Mouse (Mus musculus) retina, postnatal 7 days (tissue): ENCODE measurements around the gene Cep295.
"Not testable (repeated sequence)": the region's sequence is repeated elsewhere in the genome, so short reads cannot be mapped to it uniquely, and the experiment has no call there.

Experiments
- DNase-seq: peaks from one replicate; pipeline ENCODE4 v3.0.0-alpha.2; 2012; ENCODE audit warnings: low read depth, low spot score

Gene Cep295

GRCm38 (mm10) chr9:15306398-15307119 is 51.0 kb downstream of the Cep295 start, which contains the start of gene 4931406C07Rik:
4931406C07Rik (minus strand) TSS chr9:15306448.
- no peak for DNase-seq

- peak; percentile 92 for DNase-seq
These were observed 51.8 kb downstream of the Cep295 start, which contains the start of gene Taf1d for GRCm38 (mm10) chr9:15305503-15306397. Taf1d (plus strand) TSS chr9:15306214.

- DNase-seq = no peak
These were observed 54.7 kb downstream of the Cep295 start for GRCm38 (mm10) chr9:15302881-15303280.

- DNase-seq = not testable (repeated sequence)
These were observed 55.6 kb downstream of the Cep295 start for GRCm38 (mm10) chr9:15302006-15302405.

- DNase-seq = no peak
These were observed 56.2 kb downstream of the Cep295 start for GRCm38 (mm10) chr9:15301399-15301798.

- DNase-seq = no peak
These were observed 57.5 kb downstream of the Cep295 start for GRCm38 (mm10) chr9:15300056-15300455.

GRCm38 (mm10) chr9:15298451-15298850 is 59.1 kb downstream of the Cep295 start:
- DNase-seq = no peak

- DNase-seq = no peak
These were observed 60.5 kb downstream of the Cep295 start for GRCm38 (mm10) chr9:15297112-15297511.

GRCm38 (mm10) chr9:15289251-15289650 is 68.3 kb downstream of the Cep295 start:
- DNase-seq = no peak

- no peak for DNase-seq
These were observed 69.2 kb downstream of the Cep295 start for GRCm38 (mm10) chr9:15288402-15288801.

- no peak for DNase-seq
These were observed 69.7 kb downstream of the Cep295 start for GRCm38 (mm10) chr9:15287846-15288245.

- no peak for DNase-seq
These were observed 72.1 kb downstream of the Cep295 start for GRCm38 (mm10) chr9:15285443-15285842.

GRCm38 (mm10) chr9:15280491-15280879 is 77.1 kb downstream of the Cep295 start:
- no peak for DNase-seq

- peak; percentile 94 for DNase-seq
These were observed 77.7 kb downstream of the Cep295 start, which contains the start of gene Med17 for GRCm38 (mm10) chr9:15279649-15280490. Med17 (minus strand) TSS chr9:15279931.

- DNase-seq = no peak
These were observed 78.4 kb downstream of the Cep295 start for GRCm38 (mm10) chr9:15279139-15279648.

- no peak for DNase-seq
These were observed 79.2 kb downstream of the Cep295 start for GRCm38 (mm10) chr9:15278343-15278742.

GRCm38 (mm10) chr9:15276855-15277254 is 80.7 kb downstream of the Cep295 start:
- no peak for DNase-seq

GRCm38 (mm10) chr9:15273981-15274380 is 83.6 kb downstream of the Cep295 start:
- no peak for DNase-seq
